Mouse (Mus musculus): Measurements from ENCODE around the gene Arid3a. TPM values are rescaled to one million over a fixed set of nuclear protein-coding genes. Genes with fewer than 3 reads are reported as not detected.
"Not testable (repeated sequence)": the region's sequence is repeated elsewhere in the genome, so short reads cannot be mapped to it uniquely, and the experiment has no call there.

The Arid3a gene
- total RNA-seq (2021), result 10 to 100 TPM; 12.6 to 15.9 TPM
- long read RNA-seq, experiment 1, full-length matches to known transcripts, result 2 of 4 reads
- long read RNA-seq, experiment 1, partial matches to known transcripts, result 0 of 4 reads
- long read RNA-seq, experiment 1, other reads (novel, unspliced or antisense), result 2 of 4 reads
- long read RNA-seq, experiment 2, partial matches to known transcripts, result 1 of 6 reads
- long read RNA-seq, experiment 2, other reads (novel, unspliced or antisense), result 5 of 6 reads

GRCm38 (mm10) chr10:79926491-79927323, at the start of gene Arid3a:
Arid3a (plus strand) TSS chr10:79927043.
- DNase-seq (ENCODE audit: low spot score in 2 of 2), result peak; percentile 66 to 75

GRCm38 (mm10) chr10:79877174-79877573, 49.7 kb upstream of the Arid3a start:
- no peak for DNase-seq (ENCODE audit: low spot score in 2 of 2)

GRCm38 (mm10) chr10:79877757-79878156, 49.1 kb upstream of the Arid3a start:
- no peak for DNase-seq (ENCODE audit: low spot score in 2 of 2)

GRCm38 (mm10) chr10:79879527-79879926, 47.3 kb upstream of the Arid3a start:
- DNase-seq (ENCODE audit: low spot score in 2 of 2), result no peak

- DNase-seq (ENCODE audit: low spot score in 2 of 2), result no peak
Observed at GRCm38 (mm10) chr10:79880721-79881120, 46.1 kb upstream of the Arid3a start.

GRCm38 (mm10) chr10:79881981-79882380, 44.9 kb upstream of the Arid3a start:
- no peak for DNase-seq (ENCODE audit: low spot score in 2 of 2)

GRCm38 (mm10) chr10:79883297-79884084, 43.4 kb upstream of the Arid3a start:
- peak; percentile 58 to 68 for DNase-seq (ENCODE audit: low spot score in 2 of 2)

GRCm38 (mm10) chr10:79884446-79884845, 42.4 kb upstream of the Arid3a start:
- no peak for DNase-seq (ENCODE audit: low spot score in 2 of 2)

GRCm38 (mm10) chr10:79884938-79885337, 41.9 kb upstream of the Arid3a start:
- not testable (repeated sequence) for DNase-seq (ENCODE audit: low spot score in 2 of 2)

- DNase-seq (ENCODE audit: low spot score in 2 of 2), result no peak
Observed at GRCm38 (mm10) chr10:79886054-79886453, 40.8 kb upstream of the Arid3a start, which contains the start of gene Elane. Elane (plus strand) TSS chr10:79886247.

GRCm38 (mm10) chr10:79886611-79887010, 40.2 kb upstream of the Arid3a start:
- no peak for DNase-seq (ENCODE audit: low spot score in 2 of 2)

GRCm38 (mm10) chr10:79889386-79889785, 37.5 kb upstream of the Arid3a start:
- DNase-seq (ENCODE audit: low spot score in 2 of 2), result no peak

- no peak for DNase-seq (ENCODE audit: low spot score in 2 of 2)
Observed at GRCm38 (mm10) chr10:79890670-79891069, 36.2 kb upstream of the Arid3a start, which contains the start of gene Cfd. Cfd (plus strand) TSS chr10:79890853.

GRCm38 (mm10) chr10:79892451-79893118, 34.3 kb upstream of the Arid3a start:
- DNase-seq (ENCODE audit: low spot score in 2 of 2), result peak; percentile 42 to 77

- no peak for DNase-seq (ENCODE audit: low spot score in 2 of 2)
Observed at GRCm38 (mm10) chr10:79896306-79896705, 30.5 kb upstream of the Arid3a start.

- no peak for DNase-seq (ENCODE audit: low spot score in 2 of 2)
Observed at GRCm38 (mm10) chr10:79896814-79897213, 30.0 kb upstream of the Arid3a start.

GRCm38 (mm10) chr10:79897316-79898245, 29.3 kb upstream of the Arid3a start:
- no peak for DNase-seq (ENCODE audit: low spot score in 2 of 2)

GRCm38 (mm10) chr10:79900951-79901410, 25.9 kb upstream of the Arid3a start:
- no peak for DNase-seq (ENCODE audit: low spot score in 2 of 2)

GRCm38 (mm10) chr10:79906712-79907111, 20.1 kb upstream of the Arid3a start:
- DNase-seq (ENCODE audit: low spot score in 2 of 2), result no peak

- no peak for DNase-seq (ENCODE audit: low spot score in 2 of 2)
Observed at GRCm38 (mm10) chr10:79907415-79907814, 19.4 kb upstream of the Arid3a start.
